Mouse (Mus musculus): ENCODE results near the gene Gm49378. TPM values are rescaled to one million over a fixed set of nuclear protein-coding genes. Genes with fewer than 3 reads are reported as not detected.

Gene Gm49378
- 1 to 10 TPM; 1.1 to 2.3 TPM for total RNA-seq (2021)
- long read RNA-seq, experiment 1, result 0 reads
- long read RNA-seq, experiment 2, result 0 reads

GRCm38 (mm10) chr14:55637795-55638194 is at the start of gene Gm49378:
TSS of gene Gm49378 (minus strand) at chr14:55637895.
- intact Hi-C loops (cut with DNase I), result no loop called here
- TF ChIP-seq CTCF (IDR thresholded peaks at IDR 0.05), result no peak

GRCm38 (mm10) chr14:55682118-55682493 is 44.4 kb upstream of the Gm49378 start:
- DNase-seq, result no peak
- intact Hi-C loops (cut with DNase I), result loop anchor here (1.0 to 5.0 kb wide), 2 partner anchors 40 to 61 kb away; partner anchors contain the start of gene Rabggta
- H3K4me3 ChIP-seq, result peak overlapping the region; percentile 86
- no peak for TF ChIP-seq CTCF (IDR thresholded peaks at IDR 0.05)
- H3K27ac ChIP-seq, result peak overlapping the region; percentile 88

More at GRCm38 (mm10) chr14:55637795-55638194, at the start of gene Gm49378:
- no peak for DNase-seq
- Histone ChIP-seq H3K27ac (no peak within 1 kb of the TSS), H3K4me3 (no peak within 1 kb of the TSS)

- Histone ChIP-seq H3K4me3 (peak within 1 kb of the TSS; percentile 86), H3K27ac (peak within 1 kb of the TSS; percentile 88)
- intact Hi-C loops (cut with DNase I), result loop anchor here (1.0 to 5.0 kb wide), 2 partner anchors 41 to 62 kb away; partner anchors contain the start of gene Rabggta
- DNase-seq, result peak; percentile 94
- peak; percentile 89 for TF ChIP-seq CTCF (IDR thresholded peaks at IDR 0.05)
Observed at GRCm38 (mm10) chr14:55681160-55682117, 43.7 kb upstream of the Gm49378 start, which contains the start of gene Tinf2. TSS of gene Tinf2 (minus strand) at chr14:55681820.

DNA sequence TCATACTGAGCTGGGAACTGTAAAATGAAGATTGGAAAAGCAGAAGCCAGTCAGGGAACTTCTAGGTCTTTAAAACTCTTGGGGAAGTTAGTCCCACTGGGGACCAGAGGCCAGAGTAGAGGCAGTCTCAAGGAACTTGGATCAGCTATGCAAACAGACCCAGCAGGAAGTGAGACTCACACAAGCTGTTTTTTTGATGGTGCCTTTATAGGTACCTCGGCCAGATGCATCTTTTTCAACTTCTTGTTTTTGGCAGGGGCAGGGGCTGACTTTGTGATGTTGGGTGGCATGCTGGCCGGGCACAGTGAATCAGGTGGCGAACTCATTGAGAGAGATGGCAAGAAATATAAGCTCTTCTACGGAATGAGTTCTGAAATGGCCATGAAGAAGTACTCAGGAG is 39.9 kb upstream of the Gm49378 start:
- intact Hi-C loops (cut with DNase I), result no loop called here
- Histone ChIP-seq H3K4me3 (no peak overlapping the region), H3K27ac (no peak overlapping the region)
- no peak for DNase-seq
- TF ChIP-seq CTCF (IDR thresholded peaks at IDR 0.05), result no peak

GRCm38 (mm10) chr14:55672741-55673060 is 35.0 kb upstream of the Gm49378 start:
- DNase-seq, result no peak
- Histone ChIP-seq H3K27ac (peak overlapping the region; percentile 97), H3K4me3 (peak overlapping the region; percentile 99)
- no peak for TF ChIP-seq CTCF (IDR thresholded peaks at IDR 0.05)
- intact Hi-C loops (cut with DNase I), result no loop called here

DNA sequence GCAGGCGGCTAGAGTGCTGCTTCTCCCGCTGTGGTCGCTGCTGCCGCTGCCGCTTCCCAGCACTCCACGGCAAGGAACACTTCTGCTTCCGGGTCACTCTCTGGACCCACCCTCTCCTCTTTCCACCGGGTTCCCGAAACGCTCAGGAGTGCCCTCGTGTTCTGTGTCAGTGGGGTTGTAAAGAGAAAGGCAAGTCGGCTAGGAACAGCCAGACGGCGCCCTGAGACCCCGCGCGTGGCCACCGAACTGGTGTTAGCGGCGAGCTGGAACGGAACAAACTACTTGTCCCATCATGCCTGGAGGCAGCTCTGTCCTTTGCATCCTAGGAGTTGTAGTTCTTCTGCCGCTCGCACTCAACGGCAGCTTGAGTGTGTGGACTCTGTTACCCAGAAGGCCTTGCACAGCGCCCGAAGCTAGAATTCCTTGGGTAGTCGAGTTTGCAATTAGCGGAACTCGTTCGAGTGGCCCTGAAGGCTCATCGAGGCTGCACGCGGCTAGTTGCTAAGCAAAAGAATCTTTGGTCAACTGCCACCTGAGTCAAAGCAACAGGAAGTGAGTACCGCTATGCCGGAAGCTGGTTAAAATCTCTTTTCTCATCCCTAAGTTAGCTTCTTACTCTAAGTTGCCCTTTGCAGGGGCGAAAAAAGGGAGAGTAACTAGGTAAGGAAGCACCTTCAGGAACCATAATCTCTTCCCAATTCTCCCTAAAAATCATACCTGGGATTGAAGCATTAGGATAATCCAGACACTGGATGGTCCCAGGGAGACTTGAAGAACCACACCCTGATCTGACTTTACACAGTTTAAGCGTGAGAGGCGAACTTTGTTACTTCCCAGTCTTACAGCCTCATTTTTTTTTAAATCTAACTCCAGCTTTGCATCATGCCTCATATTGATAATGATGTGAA is 34.4 kb upstream of the Gm49378 start, which contains the start of the genes Gmpr2 and Nedd8:
Gene Gmpr2, plus strand, starts transcription at position 109 of the 908 bp plus-strand sequence.
Gene Nedd8, minus strand, starts transcription at position 292 of the 908 bp plus-strand sequence.
- Histone ChIP-seq H3K4me3 (peak within 1 kb of the TSS; percentile 99), H3K27ac (peak within 1 kb of the TSS; percentile 97)
- peak; percentile 90 for DNase-seq
- no peak for TF ChIP-seq CTCF (IDR thresholded peaks at IDR 0.05)
- intact Hi-C loops (cut with DNase I), result loop anchor here (1.0 kb wide), 1 partner anchor 81 kb away; the partner anchor contains the start of genes Psme2 and Rnf31

GRCm38 (mm10) chr14:55671486-55671832 is 33.8 kb upstream of the Gm49378 start:
- Histone ChIP-seq H3K4me3 (peak overlapping the region; percentile 99), H3K27ac (peak overlapping the region; percentile 97)
- DNase-seq, result no peak
- intact Hi-C loops (cut with DNase I), result loop anchor here (1.0 kb wide), 1 partner anchor 80 kb away; the partner anchor contains the start of genes Psme2 and Rnf31
- no peak for TF ChIP-seq CTCF (IDR thresholded peaks at IDR 0.05)

DNA sequence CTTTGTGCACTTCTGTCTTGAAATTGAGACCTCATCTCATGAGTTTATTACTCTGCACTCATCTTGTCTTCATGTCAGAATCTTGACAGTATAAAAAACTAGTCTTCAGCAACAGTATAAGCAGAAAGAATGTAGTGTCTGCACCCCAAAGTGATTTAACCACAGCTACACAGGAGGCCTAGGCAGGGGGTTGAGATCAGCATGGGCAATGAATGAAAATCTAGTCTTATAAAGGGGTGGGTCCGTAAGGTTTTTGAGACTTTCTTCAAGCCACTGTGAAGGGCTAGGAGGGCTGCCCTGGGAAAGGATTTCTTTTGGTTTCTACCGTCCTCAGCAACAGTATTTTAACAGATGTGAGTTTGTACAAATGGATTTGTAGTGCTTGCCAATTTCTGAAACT is 22.9 kb upstream of the Gm49378 start:
- DNase-seq, result no peak
- H3K27ac ChIP-seq, result peak overlapping the region; percentile 83
- no peak for TF ChIP-seq CTCF (IDR thresholded peaks at IDR 0.05)
- intact Hi-C loops (cut with DNase I), result no loop called here
- peak overlapping the region; percentile 77 for H3K4me3 ChIP-seq

DNA sequence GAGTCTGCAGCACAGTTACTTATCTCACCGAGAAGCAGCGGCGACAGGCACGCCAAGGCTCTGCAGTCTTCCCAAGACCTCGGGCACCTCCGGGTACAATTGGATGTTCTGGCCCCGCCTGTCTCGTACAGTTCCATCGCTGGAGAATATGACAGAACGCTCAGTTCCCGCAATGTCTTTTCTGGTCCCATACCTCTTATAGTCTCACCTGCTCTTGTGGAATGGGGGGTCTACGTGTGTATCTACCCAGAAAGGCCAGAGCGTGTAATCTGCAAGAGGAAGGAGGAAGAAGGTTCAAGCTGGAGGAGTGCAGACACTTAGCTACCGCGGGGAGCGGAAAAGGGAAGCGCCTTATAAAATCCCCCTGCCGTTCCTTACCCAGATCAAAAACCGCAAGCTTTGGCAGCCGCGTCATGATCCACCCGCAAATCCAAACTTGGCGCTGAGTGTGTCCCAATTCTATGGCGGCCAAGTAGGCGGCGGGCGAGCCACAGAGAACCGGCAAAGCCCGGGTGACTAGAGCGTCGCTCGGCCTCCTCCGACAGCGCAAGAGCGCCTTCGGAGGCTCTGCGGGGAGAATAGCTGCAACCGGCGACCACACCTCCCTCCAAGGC is 22.4 kb upstream of the Gm49378 start, which contains the start of gene Mdp1:
Gene Mdp1, minus strand, starts transcription at position 549 of the 614 bp plus-strand sequence.
- TF ChIP-seq CTCF (IDR thresholded peaks at IDR 0.05), result peak; percentile 70
- peak within 1 kb of the TSS; percentile 77 for H3K4me3 ChIP-seq
- intact Hi-C loops (cut with DNase I), result no loop called here
- peak; percentile 87 for DNase-seq
- peak within 1 kb of the TSS; percentile 83 for H3K27ac ChIP-seq

GRCm38 (mm10) chr14:55658011-55658410 is 20.3 kb upstream of the Gm49378 start:
- DNase-seq, result no peak
- TF ChIP-seq CTCF (IDR thresholded peaks at IDR 0.05), result no peak
- H3K27ac ChIP-seq, result no peak overlapping the region; the same call in 1 of the 2 replicates
- intact Hi-C loops (cut with DNase I), result no loop called here
- no peak overlapping the region for H3K4me3 ChIP-seq

GRCm38 (mm10) chr14:55656935-55657334 is 19.2 kb upstream of the Gm49378 start:
- intact Hi-C loops (cut with DNase I), result no loop called here

GRCm38 (mm10) chr14:55651528-55651927 is 13.8 kb upstream of the Gm49378 start:
- Histone ChIP-seq H3K4me3 (no peak overlapping the region), H3K27ac (no peak overlapping the region)
- no peak for TF ChIP-seq CTCF (IDR thresholded peaks at IDR 0.05)
- DNase-seq, result no peak
- intact Hi-C loops (cut with DNase I), result no loop called here

More at GRCm38 (mm10) chr14:55656935-55657334, 19.2 kb upstream of the Gm49378 start:
- peak overlapping the region; percentile 43; the same call in 1 of the 2 replicates for H3K27ac ChIP-seq
- H3K4me3 ChIP-seq, result no peak overlapping the region
- TF ChIP-seq CTCF (IDR thresholded peaks at IDR 0.05), result no peak
- DNase-seq, result no peak
